Mouse (Mus musculus): ENCODE results near the gene E2f2. TPM values are rescaled to one million over a fixed set of nuclear protein-coding genes. Genes with fewer than 3 reads are reported as not detected.

The E2f2 gene
- polyA plus RNA-seq, 1 experiment from 2014 or later, result 9.3 TPM

DNA sequence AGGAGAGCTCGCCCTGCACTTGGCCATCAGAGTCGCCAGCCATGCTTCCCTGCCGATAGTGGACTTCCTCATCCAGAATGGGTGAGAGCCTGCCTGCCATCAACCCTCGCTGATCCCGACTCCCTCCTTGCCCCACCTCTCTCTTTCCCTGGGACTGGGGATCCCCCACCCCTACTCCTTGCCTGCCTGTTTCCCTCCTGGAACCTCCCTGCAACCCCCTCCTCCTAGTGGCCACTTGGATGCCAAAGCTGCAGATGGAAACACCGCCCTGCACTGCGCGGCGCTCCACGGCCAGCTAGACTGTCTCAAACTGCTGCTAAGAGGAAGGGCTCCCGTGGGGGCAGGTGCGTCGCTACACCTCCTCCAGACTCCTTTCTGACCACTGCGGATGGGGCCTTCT, 67.9 kb downstream of the E2f2 start:
- 77% methylated on average over 14 of the region's 14 CpGs for WGBS
- Histone ChIP-seq H3K9me3 (replicated peaks; ENCODE audit: control insufficient read depth, low read length) (no peaks in the 10 kb centered on the region), H3K36me3 (ENCODE audit: control insufficient read depth, insufficient read depth, low read length) (0 out of 2 replicates have a peak, but pooled peaks cover 3% of the 10 kb centered on the region)

DNA sequence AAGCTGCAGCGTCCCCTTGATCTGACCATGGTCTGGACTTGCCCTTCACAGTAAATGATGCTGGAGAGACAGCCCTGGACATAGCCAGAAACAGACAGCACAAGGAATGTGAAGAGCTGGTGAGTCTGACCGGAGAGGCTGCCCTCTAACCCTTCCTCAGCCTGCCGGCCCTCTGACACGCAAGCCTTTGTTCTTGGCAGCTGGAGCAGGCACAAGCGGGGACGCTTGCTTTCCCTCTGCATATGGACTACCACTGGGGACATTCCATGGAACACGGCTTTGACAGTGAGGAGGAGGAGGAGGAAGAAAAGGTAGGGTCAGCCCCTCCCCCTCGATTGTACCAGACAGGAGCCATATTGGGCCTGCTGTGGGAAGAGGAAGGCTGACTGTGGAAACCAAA, 68.8 kb downstream of the E2f2 start:
- Histone ChIP-seq H3K9me3 (replicated peaks; ENCODE audit: control insufficient read depth, low read length) (no peaks in the 10 kb centered on the region), H3K4me2 (ENCODE audit: low read depth, low read length) (no peak overlapping the region), H3K9ac (ENCODE audit: low read length) (no peak overlapping the region), H3K27me3 (ENCODE audit: control insufficient read depth, insufficient read depth, low read length) (no peaks in the 10 kb centered on the region), H3K36me3 (ENCODE audit: control insufficient read depth, insufficient read depth, low read length) (0 out of 2 replicates have a peak, but pooled peaks cover 3% of the 10 kb centered on the region), H3K4me3 (replicated peaks; ENCODE audit: low read length) (no peak overlapping the region), H3K4me1 (ENCODE audit: control insufficient read depth, insufficient read depth, low read length) (0 out of 2 replicates have a peak, but pooled peaks cover under 1% of the 10 kb centered on the region), H3K27ac (ENCODE audit: low read length) (no peak overlapping the region)
- no peak for ATAC-seq (ENCODE audit: insufficient read depth, low FRiP score)
- 69% methylated on average over 8 of the region's 8 CpGs for WGBS

More for the DNA sequence above, 67.9 kb downstream of the E2f2 start:
- Histone ChIP-seq H3K9ac (ENCODE audit: low read length) (no peak overlapping the region), H3K4me1 (ENCODE audit: control insufficient read depth, insufficient read depth, low read length) (no peaks in the 10 kb centered on the region), H3K27ac (ENCODE audit: low read length) (no peak overlapping the region), H3K27me3 (ENCODE audit: control insufficient read depth, insufficient read depth, low read length) (no peaks in the 10 kb centered on the region), H3K4me2 (ENCODE audit: low read depth, low read length) (no peak overlapping the region), H3K4me3 (replicated peaks; ENCODE audit: low read length) (no peak overlapping the region)
- no peak for ATAC-seq (ENCODE audit: insufficient read depth, low FRiP score)

DNA sequence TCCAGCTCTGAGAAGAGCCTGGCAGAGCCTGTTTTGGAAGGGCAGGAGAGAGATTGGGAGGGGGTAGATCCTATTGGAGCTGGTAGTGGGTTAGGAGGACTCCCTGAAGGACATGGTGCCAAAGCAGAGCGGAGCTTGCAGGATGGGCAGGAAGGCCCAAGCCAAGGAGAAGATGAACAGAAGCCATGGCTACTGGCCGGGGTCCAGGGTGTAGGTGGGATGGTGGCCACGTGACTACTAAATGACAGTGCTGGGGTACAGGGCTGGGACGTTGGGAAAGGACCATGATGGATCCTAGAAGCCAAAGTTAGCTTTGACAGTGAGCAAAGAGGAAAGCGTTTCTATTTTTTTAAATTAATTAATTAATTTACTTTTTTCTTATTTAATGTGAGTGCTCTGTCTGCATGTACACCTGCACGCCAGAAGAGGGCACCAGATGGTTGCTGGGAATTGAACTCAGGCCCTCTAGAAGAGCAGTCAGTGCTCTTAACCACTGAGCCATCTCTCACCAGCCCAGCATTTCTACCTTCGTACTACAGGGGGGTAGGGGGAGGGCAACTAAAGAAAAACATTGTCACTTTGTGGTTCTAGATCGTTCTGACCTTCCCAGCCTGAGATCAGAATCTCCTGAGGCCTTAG, 70.0 kb downstream of the E2f2 start:
- no peak overlapping the region for H3K4me3 ChIP-seq (replicated peaks; ENCODE audit: low read length)
- H3K4me2 ChIP-seq (ENCODE audit: low read depth, low read length), result no peak overlapping the region
- peaks cover 13% of the 10 kb centered on the region for H3K4me1 ChIP-seq (ENCODE audit: control insufficient read depth, insufficient read depth, low read length)
- no peak overlapping the region for H3K27ac ChIP-seq (ENCODE audit: low read length)
- WGBS, result 47% methylated on average over 8 of the region's 8 CpGs
- no peak overlapping the region for H3K9ac ChIP-seq (ENCODE audit: low read length)
- no peak for ATAC-seq (ENCODE audit: insufficient read depth, low FRiP score)
- H3K36me3 ChIP-seq (ENCODE audit: control insufficient read depth, insufficient read depth, low read length), result 0 out of 2 replicates have a peak, but pooled peaks cover 3% of the 10 kb centered on the region
- H3K9me3 ChIP-seq (replicated peaks; ENCODE audit: control insufficient read depth, low read length), result no peaks in the 10 kb centered on the region
- peaks cover 8% of the 10 kb centered on the region for H3K27me3 ChIP-seq (ENCODE audit: control insufficient read depth, insufficient read depth, low read length)

- H3K27me3 ChIP-seq (ENCODE audit: control insufficient read depth, insufficient read depth, low read length), result peaks cover 8% of the 10 kb centered on the region
- ATAC-seq (ENCODE audit: insufficient read depth, low FRiP score), result no peak
- WGBS, result 81% methylated on average over 7 of the region's 7 CpGs
Observed at GRCm38 (mm10) chr4:136242728-136243127, 70.5 kb downstream of the E2f2 start.

DNA sequence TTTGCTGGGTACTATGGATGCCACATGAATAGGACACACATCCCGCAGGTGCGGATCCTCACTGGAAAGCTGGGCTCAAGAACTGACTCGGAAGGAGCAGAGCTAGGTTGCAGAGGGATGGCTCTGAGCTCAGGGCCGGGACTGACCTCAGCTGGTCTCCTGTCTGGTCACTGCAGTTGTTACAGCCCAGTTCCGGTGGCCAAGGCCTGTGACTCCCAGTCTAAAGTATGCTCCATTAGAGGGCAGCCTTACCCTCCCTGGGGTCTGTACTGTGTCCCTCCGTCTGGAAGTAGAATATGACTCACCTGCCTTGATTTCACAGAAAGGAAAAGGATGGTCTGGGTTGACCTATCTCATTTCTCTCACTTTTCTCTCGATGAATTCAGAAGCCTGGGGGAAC, 72.0 kb downstream of the E2f2 start:
- Histone ChIP-seq H3K27me3 (ENCODE audit: control insufficient read depth, insufficient read depth, low read length) (peaks cover 17% of the 10 kb centered on the region), H3K27ac (ENCODE audit: low read length) (no peak overlapping the region), H3K4me3 (replicated peaks; ENCODE audit: low read length) (no peak overlapping the region), H3K4me2 (ENCODE audit: low read depth, low read length) (no peak overlapping the region), H3K9ac (ENCODE audit: low read length) (no peak overlapping the region), H3K4me1 (ENCODE audit: control insufficient read depth, insufficient read depth, low read length) (peaks cover 30% of the 10 kb centered on the region), H3K9me3 (replicated peaks; ENCODE audit: control insufficient read depth, low read length) (no peaks in the 10 kb centered on the region), H3K36me3 (ENCODE audit: control insufficient read depth, insufficient read depth, low read length) (0 out of 2 replicates have a peak, but pooled peaks cover 3% of the 10 kb centered on the region)
- ATAC-seq (ENCODE audit: insufficient read depth, low FRiP score), result no peak
- WGBS, result 67% methylated on average over 7 of the region's 7 CpGs

More at GRCm38 (mm10) chr4:136242728-136243127, 70.5 kb downstream of the E2f2 start:
- H3K36me3 ChIP-seq (ENCODE audit: control insufficient read depth, insufficient read depth, low read length), result 0 out of 2 replicates have a peak, but pooled peaks cover 3% of the 10 kb centered on the region
- H3K9ac ChIP-seq (ENCODE audit: low read length), result no peak overlapping the region
- H3K4me2 ChIP-seq (ENCODE audit: low read depth, low read length), result no peak overlapping the region
- no peaks in the 10 kb centered on the region for H3K9me3 ChIP-seq (replicated peaks; ENCODE audit: control insufficient read depth, low read length)
- H3K4me3 ChIP-seq (replicated peaks; ENCODE audit: low read length), result no peak overlapping the region
- peaks cover 18% of the 10 kb centered on the region for H3K4me1 ChIP-seq (ENCODE audit: control insufficient read depth, insufficient read depth, low read length)
- no peak overlapping the region for H3K27ac ChIP-seq (ENCODE audit: low read length)

Other genes starting within 250 kb of the E2f2 start
- gene Hmgcl, start 225.9 kb upstream of the E2f2 start, polyA plus RNA-seq (2015; fragmentation: Nextera tagmentation; extraction: Ambion mirVana), result 97.5 and 107 TPM in 2 replicates
- 109 and 136 TPM in 2 replicates for gene Gale, start 208.7 kb upstream of the E2f2 start, polyA plus RNA-seq (2015; fragmentation: Nextera tagmentation; extraction: Ambion mirVana)
- gene Lypla2, start 199.8 kb upstream of the E2f2 start, polyA plus RNA-seq (2015; fragmentation: Nextera tagmentation; extraction: Ambion mirVana), result 94.9 and 97.8 TPM in 2 replicates
- gene Pithd1, start 185.1 kb upstream of the E2f2 start, polyA plus RNA-seq (2015; fragmentation: Nextera tagmentation; extraction: Ambion mirVana), result 39.0 and 44.8 TPM in 2 replicates
- 41.0 and 44.2 TPM in 2 replicates for gene Eloa, start 150.6 kb upstream of the E2f2 start, polyA plus RNA-seq (2015; fragmentation: Nextera tagmentation; extraction: Ambion mirVana)
- 352 and 411 TPM in 2 replicates for gene Rpl11, start 119.0 kb upstream of the E2f2 start, polyA plus RNA-seq (2015; fragmentation: Nextera tagmentation; extraction: Ambion mirVana)
- gene Id3, start 28.9 kb upstream of the E2f2 start, polyA plus RNA-seq (2015; fragmentation: Nextera tagmentation; extraction: Ambion mirVana), result 271 and 285 TPM in 2 replicates
- 7.0 and 7.1 TPM in 2 replicates for gene Asap3, start 34.0 kb downstream of the E2f2 start, polyA plus RNA-seq (2015; fragmentation: Nextera tagmentation; extraction: Ambion mirVana)
- gene Tcea3, start 75.3 kb downstream of the E2f2 start, polyA plus RNA-seq (2015; fragmentation: Nextera tagmentation; extraction: Ambion mirVana), result 23.9 and 29.1 TPM in 2 replicates
- 23.9 and 25.9 TPM in 2 replicates for gene Zfp46, start 112.3 kb downstream of the E2f2 start, polyA plus RNA-seq (2015; fragmentation: Nextera tagmentation; extraction: Ambion mirVana)
- 119 and 121 TPM in 2 replicates for gene Hnrnpr, start 138.5 kb downstream of the E2f2 start, polyA plus RNA-seq (2015; fragmentation: Nextera tagmentation; extraction: Ambion mirVana)